Mouse (Mus musculus) lung, adult 2 months (tissue): Measurements from ENCODE around the gene Bpi.

Source experiments
- CTCF ChIP-seq: fragments of 200-500 bp; IDR thresholded peaks from 2 replicates; pipeline ENCODE4 v1.5.1; 2011; ENCODE audit warnings: mild to moderate bottlenecking, low read length, control low read depth; ENCODE audit not compliant: insufficient read depth
- POLR2A ChIP-seq: fragments of 200-500 bp; IDR thresholded peaks from 2 replicates; pipeline ENCODE4 v1.6.1; 2011; ENCODE audit warnings: low read depth, mild to moderate bottlenecking, control low read depth, low read length, borderline replicate concordance; ENCODE audit errors: extremely low read depth

DNA sequence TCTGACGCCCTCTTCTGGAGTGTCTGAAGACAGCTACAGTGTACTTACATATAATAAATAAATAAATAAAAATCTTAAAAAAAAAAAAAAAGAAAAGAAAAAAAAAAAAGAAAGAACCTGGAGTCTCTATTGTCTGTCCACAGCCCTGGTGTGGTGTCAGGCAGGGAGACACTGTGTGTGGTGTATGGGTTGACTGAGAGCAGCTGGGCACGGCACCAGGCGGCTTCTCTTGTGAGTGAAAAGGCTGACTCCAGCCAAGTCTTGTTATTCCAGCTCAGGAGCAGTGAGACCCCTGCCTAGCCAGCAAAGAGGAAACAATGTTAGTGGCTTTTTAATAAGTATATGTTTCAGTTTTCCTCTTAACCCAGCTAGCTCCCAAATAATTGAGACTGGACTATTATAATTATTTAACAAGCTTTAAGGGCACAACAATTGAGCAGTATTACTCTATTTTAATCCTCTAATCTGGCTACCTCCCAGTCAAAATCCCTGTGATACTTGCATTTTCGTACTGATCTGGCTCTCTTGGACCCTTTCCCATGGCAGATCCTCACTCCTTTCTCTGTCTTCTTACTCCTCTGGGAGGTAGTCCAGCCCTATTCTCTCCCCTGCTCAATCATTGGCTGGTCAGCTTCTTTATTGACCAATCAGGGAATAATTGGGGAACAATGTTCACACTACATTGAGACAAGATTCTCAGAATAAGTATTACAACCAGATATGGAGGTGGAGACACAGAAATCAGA is 12.6 kb upstream of the Bpi start:
- no peak for TF ChIP-seq CTCF
- no peak for TF ChIP-seq POLR2A
